Mouse (Mus musculus): ENCODE results near the gene Gm10330.
"Not testable (repeated sequence)": the region's sequence is repeated elsewhere in the genome, so short reads cannot be mapped to it uniquely, and the experiment has no call there.

The Gm10330 gene

DNA sequence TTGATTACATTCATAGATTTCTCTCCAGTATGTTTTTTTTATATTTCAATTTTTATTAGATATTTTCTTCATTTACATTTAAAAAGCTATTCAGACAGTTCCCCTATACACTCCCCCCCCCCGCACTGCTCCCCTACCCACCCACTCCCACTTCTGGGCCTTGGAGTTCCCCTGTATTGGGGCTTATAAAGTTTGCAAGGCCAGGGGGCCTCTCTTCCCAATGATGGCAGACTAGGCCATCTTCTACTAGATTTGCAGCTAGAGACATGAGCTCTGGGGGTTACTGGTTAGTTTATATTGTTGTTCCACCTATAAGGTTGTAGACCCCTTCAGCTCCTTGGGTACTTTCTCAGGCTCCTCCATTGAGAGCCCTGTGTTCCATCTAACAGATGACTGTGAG lies at the start of gene Gm10330:
Gene Gm10330 (minus strand): TSS at position 101 of the 400 bp plus-strand sequence.
- not testable (repeated sequence) for DNase-seq

DNA sequence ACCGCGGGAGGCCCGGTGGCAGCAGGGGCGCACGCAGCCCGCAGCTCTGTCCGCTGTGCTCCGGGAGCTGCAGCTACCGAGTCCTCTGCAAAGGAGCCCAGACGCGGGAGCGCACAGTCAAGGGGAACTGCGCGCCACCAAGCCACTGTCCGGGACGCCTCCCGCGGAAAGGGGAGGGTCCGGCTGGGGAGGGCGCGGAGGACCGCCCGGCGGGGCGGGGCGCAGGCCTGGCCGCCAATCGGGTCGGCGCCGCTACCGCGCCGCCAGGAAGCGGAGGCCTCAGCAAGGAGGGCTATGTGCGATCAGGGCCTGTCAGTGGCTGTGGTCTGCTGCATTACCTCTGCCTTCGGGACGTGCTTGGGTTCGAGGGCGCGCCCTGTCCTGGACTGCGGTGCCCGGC lies 20.7 kb upstream of the Gm10330 start:
- not testable (repeated sequence) for DNase-seq

DNA sequence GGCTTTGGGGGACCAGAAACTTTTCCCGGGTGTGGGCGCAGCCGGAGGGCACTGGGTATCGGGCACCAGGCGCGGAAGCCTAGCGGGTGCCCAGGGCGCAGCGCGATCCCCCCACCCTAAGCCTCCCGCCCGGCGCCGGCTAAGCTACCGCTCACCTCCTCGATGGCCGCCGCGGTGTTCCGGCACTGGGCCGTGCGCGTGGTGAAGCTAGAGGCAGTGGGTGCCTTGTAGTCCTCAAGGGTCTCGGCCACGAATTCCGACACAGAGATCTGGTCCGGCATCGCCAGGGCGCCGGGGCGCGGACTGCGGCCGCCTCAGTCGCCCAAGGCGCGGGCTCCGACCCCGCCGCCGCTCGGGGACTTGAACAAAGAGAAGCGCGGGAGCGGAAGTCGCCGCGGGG lies 20.3 kb upstream of the Gm10330 start:
- DNase-seq: peak; percentile 6 to 20

Measured in lung, postnatal 4 days (tissue).